Mouse (Mus musculus) limb, embryonic 12.5 days (tissue): ENCODE measurements around the gene Elmo1. TPM values are rescaled to one million over a fixed set of nuclear protein-coding genes. Genes with fewer than 3 reads are reported as not detected.

Experiments
- ATAC-seq: fragments of 200-750 bp; cut with Nextera tagmentation; 2 replicates; pipeline ENCODE4 v1.8.0; 2017; ENCODE audit warnings: low read depth, moderate TSS enrichment; ENCODE audit not compliant: insufficient number of reproducible peaks, insufficient read depth, low FRiP score, low TSS enrichment
- H3K27ac ChIP-seq: fragments of 300-500 bp; sonication (generic); 2 replicates; pipeline ENCODE4 v1.5.1; 2016; ENCODE audit warnings: mild to moderate bottlenecking, moderate library complexity
- H3K27me3 ChIP-seq: fragments of 300-500 bp; sonication (generic); 2 replicates; pipeline ENCODE4 v1.6.1; 2016; ENCODE audit warnings: mild to moderate bottlenecking, moderate library complexity
- H3K36me3 ChIP-seq: fragments of 300-500 bp; sonication (generic); 2 replicates; pipeline ENCODE4 v1.6.1; 2016; ENCODE audit warnings: mild to moderate bottlenecking, moderate library complexity
- H3K4me1 ChIP-seq: fragments of 300-500 bp; sonication (generic); replicated peaks from 2 replicates; pipeline ENCODE4 v1.6.1; 2016
- H3K4me2 ChIP-seq: fragments of 300-500 bp; sonication (generic); 2 replicates; pipeline ENCODE4 v1.6.1; 2016; ENCODE audit warnings: mild to moderate bottlenecking, moderate library complexity
- H3K4me3 ChIP-seq: fragments of 300-500 bp; sonication (generic); replicated peaks from 2 replicates; pipeline ENCODE4 v1.5.1; 2016; ENCODE audit warnings: mild to moderate bottlenecking
- H3K9ac ChIP-seq: fragments of 300-500 bp; sonication (generic); replicated peaks from 2 replicates; pipeline ENCODE4 v1.6.1; 2016; ENCODE audit warnings: mild to moderate bottlenecking, moderate library complexity
- H3K9me3 ChIP-seq: fragments of 300-500 bp; sonication (generic); 2 replicates; pipeline ENCODE4 v1.6.1; 2016; ENCODE audit warnings: mild to moderate bottlenecking, moderate library complexity
- WGBS: fragments of 180-500 bp; shearing (Covaris S2); methylation state at CpG from one replicate; pipeline ENCODE4 v1.1.7; 2016; 5-methylcytosine and 5-hydroxymethylcytosine counted together
- polyA plus RNA-seq: library from polyadenylated mRNA; unstranded; fragments of >200 nt; fragmentation: Nextera tagmentation; extraction: Ambion mirVana; gene quantifications from 2 replicates; pipeline ENCODE4 v1.2.1, GENCODE M21; 2016

Gene Elmo1
- polyA plus RNA-seq = 8.0 and 8.3 TPM in 2 replicates

- Histone ChIP-seq H3K36me3 (no peaks in the 10 kb centered on the region), H3K9me3 (peaks cover 6% of the 10 kb centered on the region; the same call in 1 of the 2 replicates), H3K4me3 (peak within 1 kb of the TSS; percentile 78), H3K27me3 (peaks cover 27% of the 10 kb centered on the region), H3K4me2 (peak within 1 kb of the TSS; percentile 95), H3K9ac (peak within 1 kb of the TSS; percentile 73), H3K4me1 (no peaks in the 10 kb centered on the region), H3K27ac (0 out of 2 replicates have a peak within 1 kb of the TSS, but pooled peaks have one; percentile 23)
- WGBS = under 1% methylated on average over 49 of the region's 49 CpGs
- peak; percentile 63 for ATAC-seq
Measured at GRCm38 (mm10) chr13:20090133-20090710, at the start of gene Elmo1. Gene Elmo1 (plus strand): TSS chr13:20090596.

GRCm38 (mm10) chr13:20041169-20041830 lies 49.1 kb upstream of the Elmo1 start:
- no peak overlapping the region for H3K4me2 ChIP-seq
- ATAC-seq = no peak
- H3K9me3 ChIP-seq = no peaks in the 10 kb centered on the region
- H3K4me3 ChIP-seq = no peak overlapping the region
- no peak overlapping the region for H3K9ac ChIP-seq
- H3K36me3 ChIP-seq = no peaks in the 10 kb centered on the region
- H3K27ac ChIP-seq = no peak overlapping the region
- no peaks in the 10 kb centered on the region for H3K4me1 ChIP-seq
- WGBS = 43% methylated on average over 2 of the region's 2 CpGs
- no peaks in the 10 kb centered on the region for H3K27me3 ChIP-seq

- no peak for ATAC-seq
- no peak overlapping the region for H3K4me2 ChIP-seq
- 85% methylated on average over 2 of the region's 2 CpGs for WGBS
Measured at GRCm38 (mm10) chr13:20042856-20043255, 47.5 kb upstream of the Elmo1 start.

DNA sequence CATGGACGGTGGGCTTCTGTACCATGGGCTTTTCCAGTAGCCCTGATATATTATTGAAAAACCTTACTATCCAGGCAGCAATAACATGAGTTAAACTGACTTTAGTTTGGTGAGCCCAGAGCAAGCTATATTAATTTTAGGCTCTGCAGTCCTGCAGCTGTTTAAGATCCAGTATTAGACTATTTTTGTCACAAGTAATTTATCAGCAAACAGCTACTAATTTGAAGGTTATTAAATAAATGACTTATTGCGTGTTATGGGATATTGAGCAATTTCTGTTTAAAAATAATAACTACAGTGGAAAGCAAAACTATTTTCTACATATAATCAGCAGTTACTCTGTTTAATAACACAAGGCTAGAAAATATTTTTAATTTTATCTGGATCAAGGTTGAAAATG lies 45.0 kb upstream of the Elmo1 start:
- H3K27me3 ChIP-seq = no peaks in the 10 kb centered on the region
- H3K4me1 ChIP-seq = no peaks in the 10 kb centered on the region; the same call in 1 of the 2 replicates
- no peak for ATAC-seq
- no peaks in the 10 kb centered on the region for H3K36me3 ChIP-seq
- no peak overlapping the region for H3K4me2 ChIP-seq
- no peaks in the 10 kb centered on the region for H3K9me3 ChIP-seq
- H3K9ac ChIP-seq = no peak overlapping the region
- WGBS = 80% methylated on average over 2 of the region's 2 CpGs
- no peak overlapping the region for H3K4me3 ChIP-seq
- H3K27ac ChIP-seq = no peak overlapping the region

More at GRCm38 (mm10) chr13:20042856-20043255, 47.5 kb upstream of the Elmo1 start:
- Histone ChIP-seq H3K4me1 (no peaks in the 10 kb centered on the region; the same call in 1 of the 2 replicates), H3K4me3 (no peak overlapping the region), H3K36me3 (no peaks in the 10 kb centered on the region), H3K27ac (no peak overlapping the region), H3K9ac (no peak overlapping the region), H3K9me3 (no peaks in the 10 kb centered on the region), H3K27me3 (no peaks in the 10 kb centered on the region)

- H3K36me3 ChIP-seq = no peaks in the 10 kb centered on the region
- ATAC-seq = no peak
- no peak overlapping the region for H3K9ac ChIP-seq
- no peaks in the 10 kb centered on the region for H3K9me3 ChIP-seq
- H3K27me3 ChIP-seq = no peaks in the 10 kb centered on the region
- no peak overlapping the region for H3K4me3 ChIP-seq
- 54% methylated on average over 5 of the region's 5 CpGs for WGBS
- H3K27ac ChIP-seq = peak overlapping the region; percentile 51; the same call in 1 of the 2 replicates
- H3K4me1 ChIP-seq = no peaks in the 10 kb centered on the region; the same call in 1 of the 2 replicates
- no peak overlapping the region for H3K4me2 ChIP-seq
Measured at GRCm38 (mm10) chr13:20045836-20046235, 44.6 kb upstream of the Elmo1 start.

DNA sequence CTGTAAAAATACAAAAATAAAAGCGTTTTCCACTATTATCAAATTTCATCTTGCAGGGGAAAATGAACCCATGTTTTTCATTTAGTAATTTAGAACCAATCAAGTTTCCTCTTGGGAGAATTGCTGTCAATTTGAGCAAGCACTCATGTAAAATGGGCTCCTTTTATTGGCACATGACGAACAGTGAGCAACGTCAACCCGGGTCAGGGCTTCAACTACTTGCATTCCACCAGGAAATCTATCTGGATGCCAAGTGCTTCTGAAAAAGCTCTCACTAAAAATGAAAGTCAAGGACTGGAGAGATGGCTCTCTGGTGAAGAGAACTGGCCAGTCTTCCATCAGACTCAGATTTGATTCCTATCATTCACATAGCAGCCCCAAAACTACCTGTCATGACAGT lies 44.0 kb upstream of the Elmo1 start:
- no peaks in the 10 kb centered on the region for H3K9me3 ChIP-seq
- no peak overlapping the region for H3K9ac ChIP-seq
- H3K27ac ChIP-seq = no peak overlapping the region
- H3K4me3 ChIP-seq = no peak overlapping the region
- no peaks in the 10 kb centered on the region for H3K27me3 ChIP-seq
- H3K4me2 ChIP-seq = no peak overlapping the region
- no peak for ATAC-seq
- no peaks in the 10 kb centered on the region; the same call in 1 of the 2 replicates for H3K4me1 ChIP-seq
- no peaks in the 10 kb centered on the region for H3K36me3 ChIP-seq
- 63% methylated on average over 4 of the region's 4 CpGs for WGBS

- Histone ChIP-seq H3K4me3 (no peak overlapping the region), H3K36me3 (no peaks in the 10 kb centered on the region), H3K27me3 (no peaks in the 10 kb centered on the region), H3K4me2 (no peak overlapping the region), H3K9me3 (no peaks in the 10 kb centered on the region), H3K4me1 (no peaks in the 10 kb centered on the region; the same call in 1 of the 2 replicates), H3K9ac (no peak overlapping the region), H3K27ac (no peak overlapping the region)
- no peak for ATAC-seq
- WGBS = 63% methylated on average over 14 of the region's 14 CpGs
Measured at GRCm38 (mm10) chr13:20047926-20048836, 42.2 kb upstream of the Elmo1 start.

DNA sequence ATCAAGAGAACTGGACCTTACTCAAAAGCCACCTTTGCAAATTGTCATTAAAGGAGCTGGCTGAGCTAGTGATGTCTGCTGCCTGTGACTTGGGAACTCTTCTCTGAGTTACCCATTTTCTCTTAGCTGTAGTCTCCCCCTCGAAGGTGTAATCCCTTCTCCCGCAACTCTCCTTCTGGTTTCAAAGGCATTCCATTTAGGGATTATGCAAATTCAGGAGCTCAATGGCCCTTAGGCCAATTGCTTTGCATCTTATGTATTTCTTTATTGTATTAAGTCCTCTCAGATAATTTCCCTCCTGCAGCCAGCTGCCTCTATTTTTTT lies 41.6 kb upstream of the Elmo1 start:
- Histone ChIP-seq H3K9ac (no peak overlapping the region), H3K36me3 (no peaks in the 10 kb centered on the region), H3K27me3 (no peaks in the 10 kb centered on the region), H3K27ac (no peak overlapping the region), H3K4me2 (no peak overlapping the region), H3K4me3 (no peak overlapping the region), H3K9me3 (no peaks in the 10 kb centered on the region), H3K4me1 (no peaks in the 10 kb centered on the region; the same call in 1 of the 2 replicates)
- no peak for ATAC-seq
- 48% methylated on average over 2 of the region's 2 CpGs for WGBS

- Histone ChIP-seq H3K9me3 (no peaks in the 10 kb centered on the region), H3K9ac (no peak overlapping the region), H3K4me3 (no peak overlapping the region), H3K36me3 (no peaks in the 10 kb centered on the region), H3K27me3 (no peaks in the 10 kb centered on the region), H3K4me1 (no peaks in the 10 kb centered on the region; the same call in 1 of the 2 replicates), H3K27ac (no peak overlapping the region), H3K4me2 (no peak overlapping the region)
- WGBS = 74% methylated on average over 8 of the region's 8 CpGs
- ATAC-seq = no peak
Measured at GRCm38 (mm10) chr13:20049654-20050053, 40.7 kb upstream of the Elmo1 start.

- H3K4me2 ChIP-seq = no peak overlapping the region
- H3K9ac ChIP-seq = no peak overlapping the region
- WGBS = 88% methylated on average over 10 of the region's 10 CpGs
- H3K27me3 ChIP-seq = no peaks in the 10 kb centered on the region
- ATAC-seq = no peak
- no peak overlapping the region for H3K27ac ChIP-seq
- H3K4me3 ChIP-seq = no peak overlapping the region
- no peaks in the 10 kb centered on the region for H3K36me3 ChIP-seq
- no peaks in the 10 kb centered on the region for H3K9me3 ChIP-seq
- H3K4me1 ChIP-seq = no peaks in the 10 kb centered on the region; the same call in 1 of the 2 replicates
Measured at GRCm38 (mm10) chr13:20050149-20050548, 40.2 kb upstream of the Elmo1 start.

DNA sequence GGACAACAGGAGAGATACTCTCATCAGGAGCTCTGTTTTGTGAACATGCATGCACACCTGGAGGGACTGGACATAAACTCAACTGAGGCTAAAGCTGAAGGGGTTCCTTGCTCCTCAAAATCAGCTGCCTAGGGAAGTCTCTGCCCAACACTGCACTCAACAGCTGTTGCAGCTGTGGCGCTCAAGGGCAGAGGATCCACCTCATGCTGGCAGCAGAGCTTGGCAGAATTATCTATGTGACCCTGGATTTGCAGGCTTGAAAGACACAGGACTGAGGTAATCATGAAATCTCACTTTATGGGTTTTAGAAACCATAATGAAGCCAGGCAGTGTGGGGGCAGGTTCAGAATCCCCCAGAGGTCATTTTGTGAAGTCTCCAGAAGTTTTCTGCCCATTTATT lies 32.5 kb upstream of the Elmo1 start:
- no peaks in the 10 kb centered on the region for H3K36me3 ChIP-seq
- H3K4me1 ChIP-seq = no peaks in the 10 kb centered on the region
- no peak overlapping the region for H3K4me3 ChIP-seq
- H3K9ac ChIP-seq = no peak overlapping the region
- 90% methylated on average over 1 of the region's 1 CpGs for WGBS
- no peak for ATAC-seq
- no peak overlapping the region for H3K4me2 ChIP-seq
- no peaks in the 10 kb centered on the region for H3K9me3 ChIP-seq
- no peaks in the 10 kb centered on the region for H3K27me3 ChIP-seq
- no peak overlapping the region for H3K27ac ChIP-seq
